Mouse (Mus musculus) kidney, adult 8-10 months (tissue): ENCODE data around the gene Tns1.
A peak's percentile ranks its signal among the peaks of the same experiment; 100 is the strongest.

Experiments used
- DNase-seq, 2 experiments: peaks; one replicate each; pipeline ENCODE4 v3.0.0; 2022

Gene Tns1

DNA sequence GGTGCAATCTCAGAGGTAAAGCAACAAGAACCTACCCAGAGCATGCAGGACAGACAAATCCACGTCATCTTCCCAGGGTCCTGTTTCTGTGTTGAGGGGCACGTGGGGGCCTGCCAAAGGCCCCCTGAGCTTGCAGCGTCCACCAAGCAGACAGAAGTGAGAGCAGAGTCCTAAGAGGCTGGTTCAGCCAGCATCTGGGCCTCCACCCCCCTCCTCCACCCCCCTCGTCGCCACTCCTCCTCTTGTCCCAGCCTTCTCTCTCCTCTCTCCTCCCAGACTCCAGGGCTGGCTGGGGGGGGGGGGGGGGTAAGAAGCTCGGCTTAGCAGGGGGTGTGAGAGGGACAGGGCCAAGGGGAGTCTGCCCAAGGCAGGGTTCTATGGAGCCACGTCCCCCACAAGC, 33.1 kb downstream of the Tns1 start:
- no peak for DNase-seq

DNA sequence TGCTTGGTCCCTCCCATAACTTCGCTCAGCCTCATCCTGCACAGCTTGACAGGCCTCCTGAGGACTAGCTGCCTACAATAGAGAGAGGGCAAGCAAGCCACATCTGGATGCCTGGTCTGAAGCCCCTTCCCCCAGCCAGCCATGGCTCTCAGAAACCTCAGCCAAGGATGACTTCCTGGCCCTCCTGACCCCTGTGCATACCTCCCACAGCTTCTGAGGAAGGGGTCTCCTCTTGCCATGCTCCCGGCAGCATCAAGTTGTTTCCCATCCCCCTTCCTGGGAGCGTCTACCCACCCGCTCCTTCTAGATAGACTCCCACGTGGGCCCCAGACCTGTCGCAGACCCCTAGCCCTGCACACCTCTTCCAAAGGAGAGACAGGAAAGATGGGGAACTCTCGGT, 33.9 kb downstream of the Tns1 start:
- no peak for DNase-seq

DNA sequence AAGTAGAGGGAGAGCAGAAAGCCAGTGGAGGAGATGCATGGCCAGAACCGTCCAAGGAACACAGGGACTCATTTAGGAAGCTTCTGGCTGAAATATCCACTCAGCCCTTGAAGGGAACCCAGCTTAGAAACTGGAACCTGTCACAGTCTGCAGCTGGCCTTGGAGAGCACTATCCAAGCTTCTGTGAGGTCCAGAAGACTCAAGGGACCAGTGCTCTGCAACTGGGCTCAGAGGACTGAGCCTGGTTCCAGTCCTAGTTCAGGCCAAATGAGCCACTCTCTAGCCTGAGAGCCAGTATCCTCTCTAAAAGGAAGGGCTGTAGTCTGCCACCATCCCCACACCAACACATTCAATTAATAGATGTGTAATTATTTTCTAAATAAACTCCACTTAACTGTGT, 35.7 kb downstream of the Tns1 start:
- no peak for DNase-seq

DNA sequence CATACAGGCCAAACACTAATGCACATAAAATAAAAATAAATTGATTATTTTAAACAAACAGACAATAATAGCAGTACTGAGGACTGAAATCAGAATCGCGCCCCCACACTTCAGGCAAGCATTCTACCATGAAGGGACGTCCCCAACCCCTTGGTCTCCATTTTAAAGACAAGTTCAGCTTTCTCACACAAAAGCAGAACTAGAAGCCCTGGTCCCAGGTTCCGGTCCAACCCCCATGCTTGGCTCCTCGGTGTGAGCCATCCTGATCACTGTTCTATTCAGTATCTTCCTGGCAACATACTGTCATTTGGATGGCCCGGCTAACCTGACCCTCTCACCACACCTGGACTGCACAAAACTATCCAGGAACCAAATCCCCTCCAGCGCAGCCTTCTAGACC, 38.7 kb downstream of the Tns1 start:
- DNase-seq, result no peak

DNA sequence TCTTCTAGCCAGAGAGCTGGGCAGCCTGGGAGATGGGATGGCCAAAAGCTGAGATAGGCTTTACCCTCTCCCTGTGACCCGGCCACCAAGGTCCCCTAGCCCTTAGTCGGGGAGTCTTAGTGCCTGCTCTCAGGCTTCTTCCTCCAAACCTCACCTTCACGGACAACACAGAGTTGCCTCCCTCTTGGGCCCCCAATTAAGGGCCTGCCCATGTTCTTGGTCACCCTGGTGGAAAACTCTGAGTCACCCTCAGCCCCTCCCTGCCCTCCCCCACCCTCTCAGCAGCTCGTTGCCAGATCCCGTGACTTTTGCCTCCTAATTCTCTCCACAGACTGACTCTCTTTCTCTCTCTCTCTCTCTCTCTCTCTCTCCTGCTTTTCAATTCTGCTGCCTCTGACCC, 39.5 kb downstream of the Tns1 start:
- no peak for DNase-seq

DNA sequence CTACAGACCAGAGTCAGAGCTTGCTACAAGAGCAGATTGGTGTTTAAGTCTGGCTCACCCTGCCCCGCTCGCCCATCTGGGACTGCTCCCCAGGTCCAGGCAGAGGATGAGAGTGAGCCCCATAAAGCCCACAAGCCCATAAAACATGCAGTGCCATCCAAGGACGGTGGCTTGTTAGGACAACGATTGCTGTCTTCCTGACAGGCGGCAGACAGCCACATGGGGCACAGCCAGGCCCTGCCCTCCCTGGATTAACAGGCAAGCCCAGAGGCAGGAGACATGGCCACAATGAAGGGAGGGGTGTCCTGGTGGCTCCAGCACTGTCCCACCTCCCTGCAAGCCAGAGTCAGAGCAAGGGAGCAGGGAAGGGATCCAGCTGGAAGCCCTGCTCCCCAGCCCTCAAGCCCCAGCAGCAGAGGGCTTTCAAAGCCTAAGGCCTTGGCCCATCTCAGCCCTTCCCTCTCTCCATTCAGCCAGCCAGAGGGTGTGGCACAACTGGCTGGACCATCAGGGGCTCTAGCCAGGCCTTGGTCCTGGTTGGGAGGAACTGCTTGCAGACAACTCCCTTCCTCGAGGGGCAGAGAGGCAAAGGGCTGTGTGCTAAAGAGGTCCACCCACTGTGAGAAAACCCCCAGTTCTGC, 40.1 kb downstream of the Tns1 start:
- DNase-seq, result no peak

DNA sequence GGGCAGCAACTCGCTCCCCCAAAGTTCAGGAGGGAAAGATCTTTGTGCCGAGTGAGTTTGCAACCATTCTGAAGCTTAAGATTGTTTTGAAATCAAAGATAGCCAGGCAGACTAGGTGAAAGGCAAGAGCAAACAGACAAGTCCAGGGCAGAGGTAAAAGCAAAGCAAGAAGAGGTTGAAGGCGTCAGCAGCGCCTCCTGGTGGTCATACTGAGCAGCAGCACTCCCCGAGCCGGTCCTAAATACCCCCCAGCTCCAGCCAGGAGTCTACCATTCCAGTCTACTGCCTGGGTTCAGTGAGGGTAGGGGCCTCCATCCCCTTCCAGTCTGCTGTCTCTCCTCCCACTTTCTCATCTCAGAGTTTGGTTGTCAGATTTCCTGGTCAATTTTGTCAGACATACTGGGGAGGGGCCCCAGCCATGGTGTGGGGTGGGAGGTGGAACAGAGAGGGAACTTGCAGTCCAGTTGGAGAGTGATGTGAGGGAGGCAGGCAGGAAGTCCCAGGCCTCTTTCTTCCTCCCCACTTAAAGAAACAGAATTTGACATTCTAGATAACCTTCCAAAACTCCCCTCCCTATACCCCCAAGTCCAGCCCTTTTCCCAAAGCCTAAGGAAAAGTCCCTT, 41.3 kb downstream of the Tns1 start:
- peak; percentile 60 to 73 for DNase-seq

DNA sequence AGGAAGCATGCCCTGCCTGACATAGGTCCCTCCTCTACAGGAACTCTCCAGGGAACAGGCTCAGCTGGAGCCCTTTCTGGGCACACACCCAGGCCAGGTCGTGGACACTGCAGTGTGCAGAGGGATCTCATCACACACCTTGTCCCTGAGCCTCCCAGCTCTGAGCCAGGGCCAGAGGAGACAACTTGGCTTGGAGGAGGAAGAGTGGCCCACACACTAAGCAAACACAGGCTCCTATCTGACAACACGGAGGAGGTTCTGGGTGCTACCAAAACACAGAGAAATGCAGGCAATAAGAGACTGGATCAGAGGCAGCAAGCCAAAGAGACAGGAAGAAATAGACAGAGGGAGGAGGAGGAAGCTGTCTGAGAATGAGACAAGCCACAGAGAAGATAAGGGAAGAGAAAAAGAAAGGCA, 42.7 kb downstream of the Tns1 start:
- peak in 1 of 2 experiments; percentile 39 for DNase-seq

DNA sequence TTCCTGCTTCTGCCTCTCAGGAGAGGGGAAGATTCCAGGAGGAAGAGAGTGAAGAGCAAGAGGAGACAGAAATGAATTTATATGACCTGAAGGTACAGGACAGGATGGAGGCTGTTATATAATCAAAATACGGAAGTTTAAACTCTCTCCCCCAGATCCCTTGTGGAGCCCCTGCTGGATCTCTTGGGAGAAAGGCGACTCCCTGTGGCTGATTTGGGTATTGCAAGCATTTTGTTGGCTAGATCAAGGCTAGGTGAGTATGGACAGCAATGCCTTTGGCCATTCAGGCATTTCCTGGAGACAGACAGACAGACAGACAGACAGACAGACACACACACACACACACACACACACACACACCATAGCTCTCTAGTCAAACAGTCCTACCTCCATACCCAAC, 46.9 kb downstream of the Tns1 start:
- DNase-seq, result peak; percentile 88 to 96

DNA sequence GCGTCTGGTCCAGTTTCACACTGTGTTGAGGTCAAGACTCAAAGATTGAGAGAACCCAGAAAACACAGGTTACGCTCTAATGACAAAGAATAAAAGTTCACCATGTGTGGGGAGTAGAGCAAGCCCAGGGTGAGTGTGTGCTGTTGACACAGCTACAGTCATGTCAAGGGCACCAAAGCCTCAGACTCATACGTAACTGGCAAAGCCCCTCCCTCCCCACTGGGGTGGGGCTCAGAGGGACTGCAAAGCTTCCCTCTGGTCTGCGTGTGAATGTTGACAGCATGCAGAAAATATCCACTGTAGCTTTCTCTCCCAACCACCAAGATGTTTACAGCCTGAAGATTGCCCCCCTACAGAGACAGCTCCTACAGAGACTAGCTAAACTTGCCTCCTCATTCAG, 48.0 kb downstream of the Tns1 start:
- DNase-seq, result no peak

DNA sequence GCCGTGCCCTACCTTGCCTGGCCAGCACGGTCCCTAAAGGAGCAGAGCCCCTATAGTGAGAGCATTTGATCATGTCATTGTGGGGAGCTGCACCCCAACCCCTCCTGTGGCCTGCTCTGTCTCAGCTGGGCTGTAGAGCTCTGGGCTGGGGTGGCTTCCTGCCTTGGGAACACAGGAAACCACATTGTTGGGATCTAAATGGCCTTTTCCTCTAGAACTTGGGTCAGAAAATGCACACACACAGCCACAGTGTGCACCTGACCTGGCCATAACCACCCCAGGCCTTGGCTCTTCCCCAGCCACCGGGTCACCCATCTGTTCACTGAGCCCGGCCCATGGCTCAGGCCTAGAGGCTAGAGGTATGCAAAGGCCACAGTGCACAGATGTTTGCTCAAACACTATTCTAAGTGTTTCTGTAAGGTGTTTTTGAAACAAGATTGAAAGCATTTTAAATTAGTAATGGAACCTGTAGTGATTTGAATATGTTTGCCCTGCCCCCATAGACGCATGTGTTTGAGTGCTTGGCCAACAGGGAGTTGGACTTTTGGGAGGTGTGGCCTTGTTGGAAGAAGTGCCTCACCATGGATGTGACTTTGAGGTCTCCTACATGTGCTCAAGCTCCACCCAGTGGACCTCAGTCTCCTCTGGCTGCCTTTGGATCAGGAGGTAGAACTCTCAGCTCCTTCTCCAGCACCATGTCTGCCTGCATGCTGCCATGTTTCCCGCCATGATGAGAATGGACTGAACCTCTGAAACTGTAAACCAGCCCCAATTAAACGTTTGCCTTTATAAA, 49.4 kb downstream of the Tns1 start:
- peak; percentile 83 to 90 for DNase-seq

DNA sequence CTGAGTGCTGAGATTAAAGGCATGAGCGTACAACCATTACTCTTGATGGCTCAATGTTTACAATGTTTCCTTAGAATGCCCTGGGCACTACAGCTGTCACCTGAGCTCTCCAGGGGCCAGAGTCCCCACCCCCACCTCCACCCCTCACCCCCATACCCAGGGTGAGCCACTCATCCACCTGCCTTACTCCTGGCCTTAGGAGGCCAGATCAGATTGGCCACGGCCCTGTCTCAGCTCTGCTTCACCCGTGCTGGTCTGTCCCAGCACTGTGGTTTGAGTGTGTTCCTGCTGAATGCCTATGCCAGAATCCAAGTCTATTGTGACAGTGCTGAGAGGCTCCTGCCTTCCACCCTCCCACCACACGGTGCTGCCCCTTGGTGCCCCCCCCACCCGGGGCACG, 50.5 kb downstream of the Tns1 start:
- no peak for DNase-seq

DNA sequence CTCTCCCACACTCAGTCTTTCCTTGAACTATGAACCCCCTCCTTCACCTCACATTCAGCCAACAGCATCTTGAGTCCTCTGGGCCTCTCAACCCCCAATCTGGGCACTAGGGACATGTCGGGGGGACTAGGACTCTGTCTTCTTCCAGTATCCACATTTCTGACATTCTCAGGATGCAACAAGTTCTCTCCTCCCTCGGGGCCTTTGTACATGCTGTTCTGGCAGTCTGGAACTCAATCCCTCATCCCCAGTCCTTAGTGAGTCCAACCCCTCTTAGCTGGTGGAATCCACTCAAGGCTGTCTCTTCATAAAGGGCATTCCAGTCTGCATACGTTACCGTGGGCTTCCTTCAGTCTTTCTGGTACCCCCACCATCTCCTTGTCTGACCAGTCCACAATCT, 53.5 kb downstream of the Tns1 start:
- DNase-seq, result no peak

DNA sequence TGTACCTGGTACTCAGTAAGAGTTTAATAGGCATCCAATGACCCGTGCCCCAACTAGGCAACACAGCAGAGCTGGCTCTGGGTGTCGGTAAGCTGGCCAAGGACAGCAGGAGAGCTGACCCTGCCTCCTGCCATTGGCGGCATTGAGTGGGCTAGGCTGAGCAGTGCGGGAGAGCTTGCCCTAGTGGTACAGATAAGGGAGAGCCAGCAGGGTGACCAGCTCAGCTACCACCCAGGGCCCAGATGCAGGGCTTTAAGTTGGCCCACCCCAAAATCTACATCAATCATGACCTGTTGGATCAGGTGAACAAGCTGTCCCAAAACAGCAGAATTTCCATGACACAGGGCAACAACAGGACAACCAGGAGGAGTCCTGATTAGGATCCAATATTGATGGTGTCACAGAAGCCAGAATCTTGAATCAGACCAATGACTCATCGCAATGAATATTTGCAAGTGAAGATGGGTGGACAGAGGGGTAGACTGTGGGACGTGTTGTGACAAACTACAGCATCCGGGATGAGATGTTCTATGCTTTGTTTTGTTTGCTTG, 54.2 kb downstream of the Tns1 start:
- peak; percentile 72 to 79 for DNase-seq

DNA sequence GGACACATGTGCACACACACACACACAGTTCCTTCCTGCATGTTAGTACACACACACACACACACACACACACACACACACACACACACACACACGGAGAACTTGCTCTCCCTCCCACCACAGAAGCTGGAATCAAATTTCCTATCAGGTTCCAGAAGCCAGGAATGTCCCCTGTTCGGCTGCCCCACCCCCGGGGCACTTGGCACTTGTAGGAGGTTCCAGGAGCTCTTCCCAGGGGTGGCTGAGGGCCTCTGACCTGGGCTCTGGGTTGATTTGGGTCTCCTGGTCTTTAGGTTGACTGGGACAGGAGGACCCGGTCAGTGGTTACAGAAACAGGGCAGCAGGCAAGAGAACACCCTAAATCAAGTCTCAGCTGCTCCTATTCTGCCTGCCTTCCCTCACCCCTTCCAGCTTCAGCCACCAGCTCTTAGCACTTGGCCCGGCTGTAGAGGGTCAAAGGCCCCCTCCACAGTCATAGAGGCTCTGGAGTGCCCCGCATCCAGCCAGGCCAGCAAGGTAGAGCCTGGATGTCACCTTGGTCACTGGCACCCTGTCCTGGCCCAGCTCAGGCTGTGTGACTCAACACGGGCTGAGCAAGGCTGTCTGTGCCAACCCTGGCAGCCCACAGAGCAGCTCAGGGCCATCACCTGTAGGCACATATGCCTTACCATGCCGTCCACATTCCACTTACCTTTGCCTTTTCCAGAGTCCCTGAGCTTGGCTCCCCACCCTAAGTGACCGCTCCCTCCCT, 55.0 kb downstream of the Tns1 start:
- peak; percentile 73 to 76 for DNase-seq

DNA sequence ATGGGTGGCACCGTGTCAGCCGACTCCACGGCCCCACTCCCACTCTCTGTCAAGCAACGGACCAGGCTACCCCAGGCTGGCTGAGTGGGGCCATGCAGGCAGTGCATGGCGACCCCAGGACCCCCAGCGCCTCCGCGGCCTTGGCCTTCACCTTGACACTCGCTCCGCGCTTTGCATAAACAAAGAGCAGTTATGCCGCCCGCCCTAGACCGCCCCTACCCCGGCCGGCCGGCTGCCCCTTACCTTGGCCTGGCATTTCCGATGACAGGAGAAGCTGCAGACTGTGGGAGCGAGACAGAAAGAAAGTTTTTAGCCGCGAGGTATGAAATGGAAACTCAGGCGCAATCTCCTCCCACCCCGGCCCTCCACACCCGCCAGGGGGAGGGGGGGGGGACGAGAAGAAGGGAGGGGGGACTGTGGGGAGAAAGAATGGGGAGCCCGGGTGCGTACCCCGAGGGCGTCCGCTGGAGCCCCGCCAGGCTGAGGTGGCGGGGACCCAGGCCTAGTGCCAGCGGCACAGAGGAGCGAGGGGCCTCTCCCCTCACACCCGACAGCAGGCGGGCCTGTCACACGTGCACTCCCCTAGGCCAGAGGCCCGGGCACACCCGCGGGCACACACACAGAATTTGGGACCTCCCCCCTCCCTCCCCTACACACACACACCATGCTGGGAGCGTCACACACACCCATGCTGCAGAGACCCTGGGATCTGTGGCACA, 55.7 kb downstream of the Tns1 start:
- no peak for DNase-seq

DNA sequence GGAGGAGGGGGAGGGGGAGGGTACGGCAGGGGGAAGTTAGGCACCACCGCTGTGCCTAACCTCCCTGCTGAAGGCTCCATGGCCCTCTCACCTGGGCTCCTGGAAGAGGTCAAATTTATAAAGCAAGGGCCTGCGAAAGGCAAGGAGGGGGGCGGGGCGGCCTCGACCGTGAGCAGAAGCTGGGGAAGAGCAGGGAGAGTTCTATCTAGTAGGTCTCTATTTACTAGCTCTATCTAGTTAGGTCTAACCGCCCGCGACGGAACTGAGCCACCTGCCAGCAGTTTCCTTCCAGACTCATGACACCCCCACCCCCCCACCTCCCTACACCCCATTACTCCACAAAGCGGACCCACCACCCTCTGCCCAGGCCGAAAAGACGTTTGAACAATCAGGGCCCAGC, 56.4 kb downstream of the Tns1 start:
- DNase-seq, result no peak

DNA sequence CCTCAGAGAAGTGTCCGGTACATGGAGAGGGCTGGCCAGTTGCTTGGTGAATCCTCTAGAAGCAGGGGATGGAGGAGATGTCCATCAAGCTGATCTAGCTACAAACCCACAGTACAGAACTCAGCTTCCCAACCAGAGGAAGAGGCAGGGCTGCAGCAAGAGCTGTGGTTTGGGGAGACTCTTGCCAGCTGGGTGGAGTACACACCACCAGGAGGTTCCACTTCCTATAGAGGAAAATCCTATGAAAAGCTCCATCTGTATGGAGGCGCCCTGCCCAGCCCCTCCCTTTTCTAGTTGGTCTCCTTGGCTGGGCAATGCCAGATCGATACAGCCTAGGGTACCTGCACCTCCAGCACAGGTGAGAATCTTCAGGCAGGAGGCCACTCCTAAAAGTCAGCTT, 57.7 kb downstream of the Tns1 start:
- no peak for DNase-seq

DNA sequence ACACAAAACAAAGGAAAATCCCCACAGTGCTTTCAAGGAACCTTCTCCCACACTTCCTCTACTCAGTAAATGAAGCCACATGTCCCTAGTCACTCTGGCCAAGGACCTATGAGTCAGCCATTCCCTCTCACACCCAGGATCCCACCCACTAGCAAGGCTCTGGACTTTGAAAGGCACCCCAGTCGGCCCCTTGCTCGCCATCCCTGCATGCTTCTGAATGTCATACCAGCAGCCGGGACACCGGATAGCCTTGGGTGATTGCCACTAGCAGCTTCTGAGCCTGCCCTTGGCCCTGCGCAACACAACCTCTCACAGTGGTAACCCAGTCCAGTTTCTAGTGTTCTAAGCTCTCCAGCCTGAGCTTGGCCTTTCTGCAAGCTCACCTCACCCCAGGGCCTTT, 58.2 kb downstream of the Tns1 start:
- DNase-seq, result peak; percentile 59 to 63

DNA sequence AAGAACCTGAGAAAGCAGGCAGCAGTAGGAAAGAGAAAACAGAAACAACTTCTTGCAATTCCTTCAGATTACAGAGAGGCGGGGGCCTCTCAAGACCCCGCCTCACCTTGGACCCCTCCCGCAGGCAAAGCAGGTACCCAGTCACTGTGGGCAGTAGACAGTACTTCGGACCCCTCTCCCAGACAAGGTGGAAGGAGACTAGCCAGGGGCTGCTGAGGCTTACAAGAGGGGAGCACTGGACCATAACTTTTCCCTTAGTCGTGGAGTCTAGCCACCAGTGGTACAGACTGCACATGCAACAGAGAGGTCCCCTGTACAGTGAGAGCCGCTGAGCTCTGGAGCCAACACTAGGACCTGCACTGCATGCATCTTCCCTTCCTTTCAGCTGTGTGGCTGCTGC, 64.2 kb downstream of the Tns1 start:
- peak; percentile 60 to 65 for DNase-seq

DNA sequence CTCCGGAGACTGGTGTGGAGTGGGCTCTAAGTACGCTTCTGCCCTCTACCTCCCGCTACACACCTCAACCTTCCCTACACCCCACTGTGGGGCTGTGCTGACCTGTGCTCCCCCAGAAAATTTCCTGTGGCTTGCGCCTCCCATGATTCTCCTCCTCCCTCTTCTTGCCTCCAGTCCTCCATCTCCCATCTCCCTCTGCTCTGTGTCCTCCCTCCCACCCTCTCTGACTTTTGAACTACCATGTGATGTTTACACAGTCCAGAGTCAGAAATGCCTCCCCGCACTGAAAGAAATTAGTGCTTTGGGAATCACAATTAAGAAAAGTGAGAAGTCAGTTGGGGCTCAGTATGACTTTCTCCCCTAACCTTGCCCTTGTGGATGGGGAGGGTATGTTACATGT, 64.7 kb downstream of the Tns1 start:
- DNase-seq, result peak; percentile 73 to 83

DNA sequence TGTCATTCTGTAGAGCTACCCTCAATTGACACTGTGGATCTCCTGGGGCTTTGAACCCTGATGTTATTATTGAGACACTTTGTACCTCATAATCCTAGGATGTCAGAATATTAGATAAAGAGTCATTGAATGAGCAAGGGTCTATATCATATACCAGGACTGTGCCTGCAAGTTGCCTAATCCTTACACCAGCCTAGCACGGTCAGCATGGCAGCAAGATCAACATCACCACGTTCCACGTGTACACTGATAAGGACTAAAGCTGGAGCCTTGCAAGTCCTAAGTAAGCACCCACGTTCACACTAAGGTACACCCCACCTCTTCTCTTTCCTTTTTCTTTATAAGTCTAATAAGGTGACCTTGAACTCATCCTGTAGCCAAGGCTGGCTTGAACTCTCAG, 65.5 kb downstream of the Tns1 start:
- no peak for DNase-seq

DNA sequence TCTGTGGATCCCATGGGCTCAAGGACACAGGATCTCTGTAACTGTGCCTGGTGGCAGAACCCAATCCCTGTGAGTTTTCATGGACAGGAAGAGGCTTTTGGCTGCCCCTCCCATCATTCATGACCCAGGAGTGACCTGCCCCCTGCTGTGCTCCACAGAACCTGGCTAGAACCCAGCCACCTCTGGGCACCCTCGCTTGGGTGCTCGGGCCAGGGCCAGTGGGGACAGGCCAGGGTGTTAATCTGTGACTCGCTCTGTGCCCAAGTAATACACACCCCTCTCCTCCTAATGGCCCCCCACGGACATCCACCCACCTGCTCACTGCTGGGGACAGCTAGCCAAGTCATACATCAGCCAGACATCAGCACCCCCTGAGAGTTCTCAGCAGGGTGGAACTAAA, 65.9 kb downstream of the Tns1 start:
- DNase-seq, result peak; percentile 95 to 97
